Comparison of ENCODE assay signal across 8 mouse cellular contexts in genomic region chr7:31085171-31085570, GRCm38 (mm10). TPM values are rescaled to one million over a fixed set of nuclear protein-coding genes. Genes with fewer than 3 reads are reported as not detected.
A peak's percentile ranks its signal among the peaks of the same experiment; 100 is the strongest.
DNase-seq lines count a peak whose midpoint lies in the region; ATAC-seq lines count a peak whose summit lies in the region.

No protein-coding gene starts in this region.

- H3K27ac ChIP-seq in stomach, embryonic 14.5 days (ENCODE audit: low read length), result peak overlapping the region; percentile 53; the same call in 1 of the 2 replicates

- no peaks in the 10 kb centered on the region for H3K9me3 ChIP-seq in stomach, embryonic 14.5 days (ENCODE audit: control insufficient read depth, low read depth, low read length)

- no peak overlapping the region for H3K4me3 ChIP-seq in stomach, embryonic 14.5 days (ENCODE audit: low read depth, low read length)

- no peak overlapping the region for H3K9ac ChIP-seq in stomach, embryonic 14.5 days (replicated peaks; ENCODE audit: low read depth, low read length)

- no peaks in the 10 kb centered on the region for H3K27me3 ChIP-seq in stomach, embryonic 14.5 days (ENCODE audit: control insufficient read depth, insufficient read depth, low read length)

- H3K36me3 ChIP-seq in stomach, embryonic 14.5 days (ENCODE audit: control insufficient read depth, insufficient read depth, low read length), result no peaks in the 10 kb centered on the region

- H3K4me2 ChIP-seq in stomach, embryonic 14.5 days (replicated peaks; ENCODE audit: low read depth, low read length), result no peak overlapping the region

- ATAC-seq in stomach, embryonic 14.5 days (ENCODE audit: insufficient number of reproducible peaks, insufficient read depth, low FRiP score, low read depth), result peak; percentile 73; the same call in 1 of the 2 replicates

- H3K4me1 ChIP-seq in stomach, embryonic 14.5 days (ENCODE audit: control insufficient read depth, insufficient read depth, low read length), result peaks cover 15% of the 10 kb centered on the region; the same call in 1 of the 2 replicates

- 72% methylated on average over 3 of the region's 3 CpGs for WGBS in stomach, embryonic 14.5 days

- DNase-seq in kidney, adult 18-20 months, result peak; percentile 30
- no peak for DNase-seq in kidney, adult 9 months
- peak; percentile 44 for DNase-seq in R1 (ENCODE audit: low read depth, low spot score)
- peak; percentile 94 for DNase-seq in fibroblast of lung, adult 2 months (ENCODE audit: low read depth)
- DNase-seq in layer of hippocampus, adult 9-11 months, result peak; percentile 78
- DNase-seq in c-Kit-positive CD71-positive TER-119-positive erythroid progenitor cells, embryonic 14.5 days (ENCODE audit: low spot score), result no peak
- DNase-seq in thymus, postnatal 0 days (ENCODE audit: low spot score), result no peak

RNA-seq across cellular contexts. Expression of gene Fxyd3, which starts 8.7 kb away (rescaled TPM):
- 458 and 479 TPM in 2 replicates for polyA plus RNA-seq in stomach, embryonic 14.5 days (2014; fragmentation: Nextera tagmentation; extraction: Ambion mirVana)
- 78.3 and 79.5 TPM in 2 replicates for polyA plus RNA-seq in thymus, postnatal 0 days (2015; fragmentation: Nextera tagmentation; extraction: Ambion mirVana)

RNA-seq across cellular contexts. Expression of gene Lgi4, which starts 26.0 kb away (rescaled TPM):
- polyA plus RNA-seq in stomach, embryonic 14.5 days (2014; fragmentation: Nextera tagmentation; extraction: Ambion mirVana), result 0.78 and 1.7 TPM in 2 replicates
- 0.04 and 0.14 TPM in 2 replicates for polyA plus RNA-seq in thymus, postnatal 0 days (2015; fragmentation: Nextera tagmentation; extraction: Ambion mirVana)

RNA-seq across cellular contexts. Expression of gene Fxyd1, which starts 28.2 kb away (rescaled TPM):
- 86.7 and 99.3 TPM in 2 replicates for polyA plus RNA-seq in stomach, embryonic 14.5 days (2014; fragmentation: Nextera tagmentation; extraction: Ambion mirVana)
- polyA plus RNA-seq in thymus, postnatal 0 days (2015; fragmentation: Nextera tagmentation; extraction: Ambion mirVana), result 12.2 and 19.1 TPM in 2 replicates

RNA-seq across cellular contexts. Expression of gene Hpn, which starts 29.9 kb away (rescaled TPM):
- 23.0 TPM in 2 replicates for polyA plus RNA-seq in stomach, embryonic 14.5 days (2014; fragmentation: Nextera tagmentation; extraction: Ambion mirVana)
- polyA plus RNA-seq in thymus, postnatal 0 days (2015; fragmentation: Nextera tagmentation; extraction: Ambion mirVana), result 2.0 and 2.6 TPM in 2 replicates

RNA-seq across cellular contexts. Expression of gene Fxyd7, which starts 33.9 kb away (rescaled TPM):
- polyA plus RNA-seq in stomach, embryonic 14.5 days (2014; fragmentation: Nextera tagmentation; extraction: Ambion mirVana), result 35.7 and 42.2 TPM in 2 replicates
- 0.35 and 0.48 TPM in 2 replicates for polyA plus RNA-seq in thymus, postnatal 0 days (2015; fragmentation: Nextera tagmentation; extraction: Ambion mirVana)

Comparison
In these comparisons a context has a peak if more than half of its experiments do, and no peak if none do; other contexts are left out.
1. DNase-seq: peak in kidney, adult 18-20 months (single experiment), R1 (single experiment), fibroblast of lung, adult 2 months (single experiment) and layer of hippocampus, adult 9-11 months (single experiment); none in kidney, adult 9 months (single experiment), c-Kit-positive CD71-positive TER-119-positive erythroid progenitor cells, embryonic 14.5 days (single experiment) and thymus, postnatal 0 days (single experiment).